Mouse (Mus musculus) megakaryocyte, embryonic 14.5 days (primary cell): ENCODE data around the gene Ncoa6.

Experiments used
- FLI1 ChIP-seq: IDR thresholded peaks from 2 replicates; pipeline ENCODE4 v1.6.1; 2012; ENCODE audit warnings: low read length, inconsistent platforms, mixed read lengths
- GATA1 ChIP-seq: IDR thresholded peaks from 3 replicates; pipeline ENCODE4 v1.6.1; 2012; ENCODE audit warnings: mixed read lengths, low read length, inconsistent platforms, borderline replicate concordance

DNA sequence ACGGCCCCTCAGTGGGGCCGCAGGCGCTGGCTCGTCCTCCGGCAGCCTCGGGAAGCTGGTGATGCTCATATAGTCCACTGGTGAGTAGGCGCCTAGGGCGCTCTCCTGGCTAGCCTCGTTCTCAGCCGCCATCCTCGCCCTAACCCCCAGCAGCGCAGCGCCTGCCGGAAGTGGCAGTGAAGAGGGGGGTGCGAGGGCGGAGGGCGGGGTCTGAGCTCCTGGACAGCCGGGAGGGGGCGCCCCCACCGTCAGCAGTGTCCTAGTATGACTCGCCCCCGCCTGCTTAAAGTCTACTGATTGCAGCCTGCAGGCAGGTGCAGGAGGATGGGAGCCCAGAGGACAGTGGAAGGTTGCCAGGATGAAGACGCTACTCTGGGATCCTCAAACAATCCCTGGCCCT, 41.0 kb upstream of the Ncoa6 start:
- TF ChIP-seq GATA1 = no peak
- TF ChIP-seq FLI1 = no peak
